Mouse (Mus musculus) liver, adult 2 months (tissue): ENCODE measurements around the gene Ldlrad3. TPM values are rescaled to one million over a fixed set of nuclear protein-coding genes. Genes with fewer than 3 reads are reported as not detected.

Source experiments
- DNase-seq: peaks from one replicate; pipeline ENCODE4 v3.0.0-alpha.2; 2011; ENCODE audit warnings: low read depth, low spot score; ENCODE audit errors: extremely low read depth
- H3K27ac ChIP-seq: fragments of 200-500 bp; replicated peaks from 2 replicates; pipeline ENCODE4 v1.5.1; 2012; ENCODE audit warnings: low read depth, mild to moderate bottlenecking, control low read depth, inconsistent platforms, low read length; ENCODE audit not compliant: insufficient read depth
- H3K27me3 ChIP-seq: fragments of 200-500 bp; 2 replicates; pipeline ENCODE4 v1.6.1; 2012; ENCODE audit warnings: mild to moderate bottlenecking, moderate library complexity, low read length, inconsistent platforms; ENCODE audit not compliant: control insufficient read depth, insufficient read depth
- H3K36me3 ChIP-seq: fragments of 200-500 bp; 2 replicates; pipeline ENCODE4 v1.6.1; 2012; ENCODE audit warnings: low read length, inconsistent platforms; ENCODE audit not compliant: control insufficient read depth, insufficient read depth
- H3K4me1 ChIP-seq: fragments of 200-500 bp; 2 replicates; pipeline ENCODE4 v1.6.1; 2011; ENCODE audit warnings: low read length; ENCODE audit not compliant: control insufficient read depth, insufficient read depth
- H3K4me3 ChIP-seq: fragments of 200-500 bp; 2 replicates; pipeline ENCODE4 v1.5.1; 2011; ENCODE audit warnings: low read depth, mild to moderate bottlenecking, control low read depth, low read length, moderate library complexity; ENCODE audit not compliant: insufficient read depth
- H3K79me2 ChIP-seq: fragments of 200-500 bp; 2 replicates; pipeline ENCODE4 v1.6.1; 2012; ENCODE audit warnings: inconsistent platforms, mild to moderate bottlenecking, low read length, moderate library complexity; ENCODE audit not compliant: control insufficient read depth, insufficient read depth
- H3K9ac ChIP-seq: fragments of 200-500 bp; 2 replicates; pipeline ENCODE4 v1.6.1; 2012; ENCODE audit warnings: low read depth, mild to moderate bottlenecking, control low read depth, inconsistent platforms, low read length
- CTCF ChIP-seq: fragments of 200-500 bp; IDR thresholded peaks from 2 replicates; pipeline ENCODE4 v1.5.1; 2011; ENCODE audit warnings: low read depth, low read length, control low read depth
- POLR2A ChIP-seq: fragments of 200-500 bp; IDR thresholded peaks from 2 replicates; pipeline ENCODE4 v1.6.1; 2011; ENCODE audit warnings: low read length, control low read depth; ENCODE audit not compliant: insufficient read depth; ENCODE audit errors: extremely low read depth
- WGBS: fragments of 180-500 bp; shearing (Covaris S2); methylation state at CpG from one replicate; pipeline ENCODE4 v1.1.7; 2018; 5-methylcytosine and 5-hydroxymethylcytosine counted together
- polyA plus RNA-seq: library from polyadenylated mRNA; depleted of rRNA; stranded (reverse); fragments of >200 nt; gene quantifications from 2 replicates; pipeline ENCODE4 v1.2.3, GENCODE M21; 2012
- total RNA-seq: library from RNA; depleted of rRNA; stranded (reverse); fragments of >200 nt; gene quantifications from 2 replicates; pipeline ENCODE4 v1.2.3, GENCODE M21; 2014

Gene Ldlrad3
- total and polyA plus RNA-seq, 2 experiments, result 2.8 to 4.5 TPM

DNA sequence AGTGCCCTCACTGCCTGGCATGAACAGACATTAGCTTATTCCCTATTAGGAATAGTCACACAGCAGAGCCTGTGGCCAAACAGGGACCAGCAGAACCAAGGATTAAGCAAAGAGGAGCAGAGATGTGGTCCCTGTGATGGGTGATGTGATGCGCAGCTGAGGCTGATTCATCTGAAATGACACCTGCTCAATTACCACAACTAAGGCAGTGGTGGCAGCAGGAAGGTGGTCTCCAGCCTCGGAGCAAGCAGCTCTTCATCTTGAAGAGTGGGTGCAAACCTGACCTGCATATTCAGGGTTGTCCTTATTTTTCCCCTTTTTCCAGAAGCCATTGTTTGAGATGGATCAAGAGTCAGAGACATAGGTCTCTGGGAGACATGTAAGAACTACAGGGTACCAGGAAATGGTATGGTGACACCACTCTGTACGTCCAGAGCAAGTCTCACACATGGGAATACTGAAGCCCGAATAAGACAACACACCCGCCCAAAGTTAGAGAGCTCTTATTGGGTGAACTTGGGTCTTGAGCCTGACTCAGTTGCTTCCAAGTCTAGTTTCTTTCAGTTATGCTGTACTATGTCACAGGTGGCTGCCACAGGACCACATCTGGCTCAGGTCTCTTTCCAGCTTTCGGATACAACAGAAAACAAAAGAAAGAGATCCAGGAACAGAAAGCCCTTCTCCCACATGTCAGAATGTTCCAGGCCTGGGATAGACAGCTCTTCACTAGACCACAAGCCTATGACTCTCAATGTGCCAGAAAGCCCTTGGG lies 112.7 kb downstream of the Ldlrad3 start:
- 94% methylated on average over 6 of the region's 6 CpGs for WGBS
- no peaks in the 10 kb centered on the region for H3K79me2 ChIP-seq

DNA sequence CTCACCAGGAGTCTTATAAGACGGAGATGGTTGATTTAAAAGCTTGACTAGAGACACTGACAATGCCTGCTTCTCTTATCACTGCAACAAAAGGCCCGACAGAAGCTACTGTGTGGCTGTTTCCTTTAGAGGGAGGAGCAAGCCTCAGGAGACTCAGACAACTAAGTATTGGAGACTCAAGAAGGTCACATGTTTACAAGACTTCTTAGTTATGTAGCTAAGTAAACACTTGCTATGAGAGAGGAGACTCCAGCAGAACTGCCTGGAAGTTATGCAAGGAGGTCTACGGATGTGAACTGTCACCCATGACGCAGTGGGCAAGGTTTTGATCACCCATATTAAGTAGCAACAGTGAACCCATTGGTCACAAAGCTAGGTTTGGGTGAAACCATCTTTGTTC lies 113.3 kb downstream of the Ldlrad3 start:
- H3K27ac ChIP-seq, result no peak overlapping the region
- H3K4me3 ChIP-seq, result no peak overlapping the region
- 81% methylated on average over 4 of the region's 4 CpGs for WGBS
- H3K27me3 ChIP-seq, result no peaks in the 10 kb centered on the region
- no peaks in the 10 kb centered on the region for H3K79me2 ChIP-seq
- TF ChIP-seq CTCF (no peak), POLR2A (no peak)
- no peak overlapping the region for H3K9ac ChIP-seq
- H3K4me1 ChIP-seq, result no peaks in the 10 kb centered on the region
- H3K36me3 ChIP-seq, result no peaks in the 10 kb centered on the region
- DNase-seq, result no peak

More for the DNA sequence above, 112.7 kb downstream of the Ldlrad3 start:
- TF ChIP-seq CTCF, result no peak
- TF ChIP-seq POLR2A, result no peak
- H3K27me3 ChIP-seq, result no peaks in the 10 kb centered on the region
- DNase-seq, result no peak
- no peaks in the 10 kb centered on the region for H3K36me3 ChIP-seq
- H3K9ac ChIP-seq, result no peak overlapping the region
- no peak overlapping the region for H3K27ac ChIP-seq
- H3K4me1 ChIP-seq, result no peaks in the 10 kb centered on the region
- no peak overlapping the region for H3K4me3 ChIP-seq

GRCm38 (mm10) chr2:102071022-102071717 lies 115.0 kb downstream of the Ldlrad3 start:
- WGBS, result 91% methylated on average over 10 of the region's 10 CpGs
- Histone ChIP-seq H3K4me1 (no peaks in the 10 kb centered on the region), H3K27ac (no peak overlapping the region), H3K36me3 (no peaks in the 10 kb centered on the region), H3K27me3 (no peaks in the 10 kb centered on the region), H3K4me3 (no peak overlapping the region), H3K79me2 (no peaks in the 10 kb centered on the region), H3K9ac (no peak overlapping the region)
- TF ChIP-seq CTCF, result no peak
- TF ChIP-seq POLR2A, result no peak
- no peak for DNase-seq

DNA sequence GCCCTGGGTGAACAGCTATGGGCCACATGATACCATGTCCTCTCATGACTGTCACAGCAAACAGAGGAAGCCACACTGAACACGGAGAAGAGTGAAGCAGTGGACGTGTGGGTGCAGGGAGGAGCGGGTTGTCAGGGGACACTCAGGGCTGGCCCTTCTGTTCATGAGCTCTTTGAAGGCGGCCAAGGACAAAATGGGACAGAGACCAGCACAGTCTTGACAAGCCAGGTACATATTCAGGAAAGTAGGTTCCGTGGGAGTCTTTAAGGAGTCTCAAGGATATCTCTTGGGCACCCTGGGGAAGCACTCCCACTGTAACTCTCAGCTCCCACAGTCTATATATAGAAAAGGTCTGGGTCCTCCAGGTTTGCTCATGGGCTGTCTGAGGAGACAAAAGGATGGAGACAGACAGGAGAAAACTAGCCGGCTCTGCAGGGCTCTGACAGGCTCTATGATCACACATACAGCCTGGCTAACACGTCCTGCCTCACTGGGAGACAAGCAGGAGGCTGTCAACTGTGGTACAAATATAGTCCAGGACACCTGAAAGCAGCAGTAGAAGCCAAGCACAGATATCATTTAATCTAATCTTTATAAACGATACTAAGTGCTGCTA lies 121.3 kb downstream of the Ldlrad3 start:
- no peaks in the 10 kb centered on the region for H3K79me2 ChIP-seq
- H3K27me3 ChIP-seq, result no peaks in the 10 kb centered on the region
- WGBS, result 91% methylated on average over 8 of the region's 8 CpGs
- no peak overlapping the region for H3K4me3 ChIP-seq
- no peak for TF ChIP-seq POLR2A
- no peak for TF ChIP-seq CTCF
- no peak overlapping the region for H3K9ac ChIP-seq
- no peak for DNase-seq
- no peaks in the 10 kb centered on the region for H3K4me1 ChIP-seq
- H3K36me3 ChIP-seq, result no peaks in the 10 kb centered on the region
- H3K27ac ChIP-seq, result no peak overlapping the region

DNA sequence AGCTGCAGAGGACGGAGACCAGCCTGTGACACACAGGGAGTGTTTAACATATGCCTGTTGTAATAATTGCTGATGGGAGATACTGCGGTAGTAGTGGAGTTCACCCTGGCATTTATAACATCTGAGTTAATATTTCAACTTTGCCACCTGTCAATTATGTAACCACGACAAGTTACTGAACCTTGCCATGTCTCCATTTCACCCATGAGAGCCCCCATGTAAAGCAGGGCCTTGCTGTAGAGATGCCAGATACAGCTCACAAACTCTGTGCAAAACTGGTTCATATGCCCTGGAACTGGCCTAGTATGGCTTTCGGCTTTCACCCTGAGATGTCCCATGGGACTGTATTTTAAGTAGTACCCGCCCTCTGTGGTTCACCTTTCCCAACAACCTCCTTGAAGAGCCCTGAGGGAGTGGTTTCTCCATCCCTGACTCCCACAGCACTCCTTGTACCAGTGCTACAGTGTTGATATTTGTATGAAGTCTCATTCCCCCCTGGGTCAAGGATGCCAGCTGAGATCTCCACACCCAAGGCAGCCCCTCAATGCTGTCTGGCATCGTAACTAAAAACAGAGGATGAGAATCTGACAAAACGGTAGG lies 122.2 kb downstream of the Ldlrad3 start:
- no peak for DNase-seq
- Histone ChIP-seq H3K4me3 (no peak overlapping the region), H3K4me1 (no peaks in the 10 kb centered on the region), H3K36me3 (no peaks in the 10 kb centered on the region), H3K79me2 (no peaks in the 10 kb centered on the region), H3K27ac (no peak overlapping the region), H3K27me3 (no peaks in the 10 kb centered on the region), H3K9ac (no peak overlapping the region)
- 79% methylated on average over 7 of the region's 7 CpGs for WGBS
- TF ChIP-seq CTCF (no peak), POLR2A (no peak)
